Mouse (Mus musculus) spleen, adult 2 months (tissue): ENCODE measurements around the gene Clasp2.

ENCODE experiments used
- CTCF ChIP-seq: fragments of 200-500 bp; IDR thresholded peaks from 2 replicates; pipeline ENCODE4 v1.5.1; 2011; ENCODE audit warnings: mild to moderate bottlenecking, inconsistent platforms; ENCODE audit not compliant: insufficient read depth, insufficient read length, insufficient replicate concordance; ENCODE audit errors: extremely low read depth
- POLR2A ChIP-seq: fragments of 200-500 bp; IDR thresholded peaks from 2 replicates; pipeline ENCODE4 v1.6.1; 2011; ENCODE audit warnings: low read depth, low read length, inconsistent platforms

- no peak for TF ChIP-seq CTCF
- no peak for TF ChIP-seq POLR2A
These were observed 29.4 kb downstream of the Clasp2 start for GRCm38 (mm10) chr9:113770640-113771039.
